Mouse (Mus musculus) adrenal gland (tissue): ENCODE data around the gene Kpnb1.
"Not testable (repeated sequence)": the region's sequence is repeated elsewhere in the genome, so short reads cannot be mapped to it uniquely, and the experiment has no call there.

Experiments
- intact Hi-C: fragments of 180-260 bp; cut with DNase I; formaldehyde crosslinking; loops from one replicate; pipeline ENCODE4 v1.15.1; 2025
- long read RNA-seq, 2 experiments: library from polyadenylated mRNA; unstranded; transcript quantifications; one replicate each; pipeline ENCODE4 v2.0.0; 2020; ENCODE audit warnings: borderline replicate concordance in 1 of 2; ENCODE audit not compliant: insufficient replicate concordance in 1 of 2

Gene Kpnb1
- long read RNA-seq, experiment 1, partial matches to known transcripts, result 4 of 13 reads
- long read RNA-seq, experiment 1, other reads (novel, unspliced or antisense), result 9 of 13 reads
- long read RNA-seq, experiment 2, full-length matches to known transcripts, result 2 of 19 reads
- long read RNA-seq, experiment 2, partial matches to known transcripts, result 5 of 19 reads
- long read RNA-seq, experiment 2, other reads (novel, unspliced or antisense), result 12 of 19 reads

GRCm38 (mm10) chr11:97187764-97188642, at the start of gene Kpnb1:
Gene Kpnb1 (minus strand): TSS chr11:97187881.
- intact Hi-C loops, result no loop called here

GRCm38 (mm10) chr11:97232436-97232835, 44.8 kb upstream of the Kpnb1 start:
- intact Hi-C loops, result no loop called here

- intact Hi-C loops, result no loop called here
Observed at GRCm38 (mm10) chr11:97229396-97229795, 41.7 kb upstream of the Kpnb1 start.

GRCm38 (mm10) chr11:97228985-97229384, 41.3 kb upstream of the Kpnb1 start:
- intact Hi-C loops, result no loop called here

- intact Hi-C loops, result no loop called here
Observed at GRCm38 (mm10) chr11:97226131-97226530, 38.5 kb upstream of the Kpnb1 start.

- intact Hi-C loops, result no loop called here
Observed at GRCm38 (mm10) chr11:97223485-97223884, 35.8 kb upstream of the Kpnb1 start.

GRCm38 (mm10) chr11:97221611-97222010, 33.9 kb upstream of the Kpnb1 start:
- intact Hi-C loops, result no loop called here

- intact Hi-C loops, result no loop called here
Observed at GRCm38 (mm10) chr11:97220211-97220610, 32.5 kb upstream of the Kpnb1 start.

GRCm38 (mm10) chr11:97214411-97214810, 26.7 kb upstream of the Kpnb1 start:
- intact Hi-C loops, result loop anchor here (5.0 kb wide), 1 partner anchor 113 kb away; no protein-coding TSS in a partner anchor

- intact Hi-C loops, result loop anchor here (5.0 kb wide), 1 partner anchor 116 kb away; no protein-coding TSS in a partner anchor
Observed at GRCm38 (mm10) chr11:97210728-97211400, 23.2 kb upstream of the Kpnb1 start.

GRCm38 (mm10) chr11:97207011-97207422, 19.3 kb upstream of the Kpnb1 start:
- intact Hi-C loops, result no loop called here

GRCm38 (mm10) chr11:97199519-97199918, 11.8 kb upstream of the Kpnb1 start:
- intact Hi-C loops, result loop anchor here (5.0 kb wide), 1 partner anchor 113 kb away; no protein-coding TSS in a partner anchor

- intact Hi-C loops, result loop anchor here (5.0 kb wide), 1 partner anchor 114 kb away; no protein-coding TSS in a partner anchor
Observed at GRCm38 (mm10) chr11:97198601-97199000, 10.9 kb upstream of the Kpnb1 start.

- intact Hi-C loops, result loop anchor here (5.0 kb wide), 1 partner anchor 115 kb away; no protein-coding TSS in a partner anchor
Observed at GRCm38 (mm10) chr11:97197021-97197420, 9.3 kb upstream of the Kpnb1 start.

GRCm38 (mm10) chr11:97196541-97196940, 8.9 kb upstream of the Kpnb1 start:
- intact Hi-C loops, result loop anchor here (5.0 kb wide), 1 partner anchor 116 kb away; no protein-coding TSS in a partner anchor

- intact Hi-C loops, result no loop called here
Observed at GRCm38 (mm10) chr11:97192621-97192951, 4.9 kb upstream of the Kpnb1 start.

- intact Hi-C loops, result no loop called here
Observed at GRCm38 (mm10) chr11:97191915-97192620, 4.4 kb upstream of the Kpnb1 start.

- intact Hi-C loops, result no loop called here
Observed at GRCm38 (mm10) chr11:97190992-97191391, 3.3 kb upstream of the Kpnb1 start.

GRCm38 (mm10) chr11:97189645-97190044, 2.0 kb upstream of the Kpnb1 start:
- intact Hi-C loops, result not testable (repeated sequence)

- intact Hi-C loops, result no loop called here
Observed at GRCm38 (mm10) chr11:97189231-97189630, 1.6 kb upstream of the Kpnb1 start.

GRCm38 (mm10) chr11:97188643-97188955, 918 bp upstream of the Kpnb1 start:
- intact Hi-C loops, result no loop called here
